Mouse (Mus musculus): Measurements from ENCODE around the gene Nkx1-2. TPM values are rescaled to one million over a fixed set of nuclear protein-coding genes. Genes with fewer than 3 reads are reported as not detected.

Nkx1-2 gene
- total RNA-seq, 2 experiments from 2014 or later = not detected

DNA sequence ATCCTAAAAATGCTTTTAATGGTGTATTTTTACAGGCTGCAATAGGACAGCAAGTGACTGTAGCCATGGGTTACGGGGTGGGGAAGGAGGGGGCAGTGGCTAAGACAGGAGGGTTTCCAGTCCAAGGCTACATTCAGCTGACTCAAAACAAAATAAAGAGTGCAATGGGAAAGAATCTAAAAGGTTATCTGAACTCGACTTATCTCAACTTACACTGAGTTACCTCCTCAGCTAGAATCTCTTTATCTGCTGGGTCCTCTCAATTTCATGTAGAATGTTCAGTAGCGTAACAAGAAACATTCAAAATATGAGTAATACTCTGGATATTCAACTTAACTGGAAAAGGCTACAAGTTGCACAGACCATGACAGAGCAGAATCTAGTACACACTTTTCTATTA lies 26.7 kb downstream of the Nkx1-2 start:
- DNase-seq = no peak
- intact Hi-C loops (cut with DNase I; ENCODE audit: low total_unique reads) = no loop called here

DNA sequence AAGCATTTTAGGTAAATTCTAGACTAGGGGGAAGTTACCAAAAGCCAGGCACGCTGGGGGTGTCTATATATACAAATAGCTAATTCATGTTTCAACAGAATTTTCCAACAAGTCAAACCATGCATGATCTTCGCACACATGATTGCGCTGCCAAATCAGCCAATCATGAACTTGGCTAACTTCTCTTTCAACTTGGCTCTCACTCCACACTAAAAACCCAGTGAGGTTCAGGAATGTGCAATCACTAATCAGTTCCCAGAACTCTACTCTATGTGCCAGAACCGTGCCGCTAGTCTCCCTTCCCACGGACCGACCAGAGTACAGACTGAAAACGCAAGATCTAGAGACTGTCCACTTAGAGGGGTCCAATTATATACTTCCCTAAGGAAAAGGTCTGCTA lies 28.0 kb downstream of the Nkx1-2 start:
- DNase-seq = no peak
- intact Hi-C loops (cut with DNase I; ENCODE audit: low total_unique reads) = no loop called here

DNA sequence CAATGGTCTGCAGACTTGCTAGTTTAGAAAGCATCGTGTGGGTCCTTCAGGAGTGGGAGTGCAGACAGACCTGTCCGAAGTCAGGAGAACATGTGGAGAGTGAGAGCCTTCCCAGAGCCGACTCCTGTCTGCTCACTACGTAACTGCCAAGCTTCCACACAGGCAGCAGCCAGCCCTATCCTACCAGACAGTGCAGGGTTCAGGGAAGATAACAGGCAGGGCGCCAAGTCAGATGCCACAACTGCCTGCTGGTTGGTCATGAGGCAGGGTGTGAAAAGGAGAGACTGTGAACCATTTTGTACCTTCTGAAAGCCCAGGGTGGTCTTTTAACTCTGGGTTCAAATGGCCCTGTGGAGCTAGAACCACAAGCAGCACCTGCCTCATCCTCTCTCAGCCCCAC lies 29.4 kb downstream of the Nkx1-2 start:
- DNase-seq = no peak
- intact Hi-C loops (cut with DNase I; ENCODE audit: low total_unique reads) = no loop called here

DNA sequence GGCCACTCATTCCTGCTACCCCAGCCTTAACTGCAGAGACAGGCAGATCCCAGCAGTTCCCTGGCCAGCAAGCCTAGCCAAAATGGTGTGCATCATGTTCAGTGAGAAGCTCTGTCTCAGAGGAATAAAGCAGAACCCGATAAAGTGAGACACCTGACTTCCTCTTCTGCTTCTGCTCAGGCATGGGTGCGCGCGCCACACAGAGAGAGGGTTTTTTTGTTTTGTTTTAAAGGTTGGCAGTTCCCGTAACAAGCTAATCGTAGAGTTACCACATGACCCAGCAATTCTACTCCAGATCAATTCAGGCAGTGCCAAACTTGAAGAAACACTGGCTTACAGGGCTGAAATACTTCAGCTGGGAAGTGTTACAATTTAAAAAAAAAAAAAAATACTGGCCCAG lies 30.6 kb downstream of the Nkx1-2 start:
- intact Hi-C loops (cut with DNase I; ENCODE audit: low total_unique reads) = no loop called here
- DNase-seq = no peak

DNA sequence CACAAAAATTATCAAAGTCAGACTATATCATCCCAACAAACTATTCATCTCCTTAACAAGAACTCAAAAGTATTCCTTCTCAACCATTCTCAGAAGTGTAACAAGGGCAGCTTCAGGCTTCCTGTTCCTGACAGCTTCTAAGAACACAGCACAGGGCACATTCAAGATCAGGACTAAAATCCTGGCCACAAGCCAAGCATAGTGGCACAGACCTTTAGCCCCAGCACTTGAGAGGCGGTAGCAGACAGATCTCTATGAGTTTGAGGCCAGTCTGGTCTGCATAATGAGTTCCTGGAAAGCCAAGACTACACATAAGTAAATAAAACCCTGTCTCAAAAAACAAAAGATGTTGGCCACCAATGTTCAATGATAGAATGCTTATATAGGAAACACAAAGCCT lies 33.6 kb downstream of the Nkx1-2 start:
- no peak for DNase-seq
- intact Hi-C loops (cut with DNase I; ENCODE audit: low total_unique reads) = no loop called here

DNA sequence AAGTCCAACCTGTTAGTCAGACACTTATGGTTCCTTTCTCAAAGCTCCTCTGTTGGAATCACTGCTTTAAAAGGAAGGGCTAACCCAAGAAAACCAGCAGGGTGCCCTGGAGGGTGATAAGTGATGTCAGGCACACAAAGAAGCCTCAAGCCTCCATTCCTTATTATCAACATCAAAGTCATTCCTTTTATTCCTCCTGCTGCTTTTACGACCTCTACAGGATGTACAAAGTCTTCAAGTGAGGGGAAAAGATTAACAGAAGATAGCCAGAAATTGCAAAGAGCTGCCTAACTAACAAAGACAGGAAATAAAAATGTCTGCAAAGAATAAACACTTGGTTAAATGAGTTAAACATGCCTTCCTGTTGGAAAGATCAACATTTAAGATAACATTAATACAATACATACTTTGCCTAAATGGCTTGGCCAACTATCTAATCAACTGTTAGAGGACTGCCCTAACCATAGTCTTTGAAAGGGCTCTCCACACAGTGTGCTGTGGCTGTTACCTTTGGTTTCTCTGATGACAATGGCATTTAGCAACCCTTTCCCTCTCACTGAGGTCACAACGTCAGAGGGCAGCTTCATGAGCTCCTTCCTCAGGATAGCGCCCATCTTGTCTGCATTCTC lies 40.2 kb downstream of the Nkx1-2 start:
- intact Hi-C loops (cut with DNase I; ENCODE audit: low total_unique reads) = no loop called here
- no peak for DNase-seq

DNA sequence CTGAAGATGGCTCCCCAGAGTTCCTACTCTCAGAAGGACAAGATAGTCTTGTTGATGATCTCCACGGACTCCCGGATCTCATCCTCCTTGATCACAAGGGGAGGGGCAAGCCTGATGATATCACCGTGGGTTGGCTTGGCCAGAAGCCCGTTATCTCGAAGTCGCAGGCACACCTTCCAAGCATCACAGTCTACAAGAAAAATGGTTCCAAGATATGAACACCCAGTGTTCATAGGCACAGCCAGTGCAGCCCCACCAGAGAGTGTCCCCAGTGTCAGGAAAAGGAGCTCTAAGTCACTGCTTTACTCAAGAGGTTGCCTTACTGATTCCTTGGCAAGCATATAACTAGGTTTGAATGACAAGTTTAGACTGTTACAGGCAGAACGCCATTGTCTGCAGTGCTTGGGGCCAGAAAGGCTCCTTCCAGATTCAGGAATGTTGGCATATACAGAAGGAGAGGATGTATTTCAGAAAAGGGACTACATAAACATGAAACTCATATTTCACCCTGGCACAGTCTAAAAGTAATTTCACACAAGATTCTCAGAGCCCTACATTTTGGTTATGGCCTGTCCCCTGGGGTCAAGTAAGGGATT lies 41.2 kb downstream of the Nkx1-2 start:
- intact Hi-C loops (cut with DNase I; ENCODE audit: low total_unique reads) = no loop called here
- DNase-seq = no peak

DNA sequence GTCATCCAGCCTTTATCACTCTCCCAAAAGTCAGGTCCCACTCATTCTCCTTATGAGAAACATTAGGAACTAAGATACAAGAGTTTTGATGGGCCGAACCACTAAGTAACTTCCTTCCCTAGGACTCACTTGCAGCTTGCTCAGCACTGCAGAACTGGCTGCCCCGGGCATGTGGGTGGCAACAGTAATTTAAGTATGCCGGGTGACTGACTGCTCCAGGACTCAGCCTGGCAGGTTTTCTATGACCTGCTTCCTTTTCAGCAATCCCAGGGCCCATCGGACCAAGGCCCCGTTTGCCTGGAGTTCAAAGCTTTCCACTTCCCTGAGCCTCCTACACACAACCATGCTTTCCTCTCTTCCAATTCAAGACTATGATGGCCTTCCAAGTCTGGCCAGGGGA lies 42.9 kb downstream of the Nkx1-2 start:
- intact Hi-C loops (cut with DNase I; ENCODE audit: low total_unique reads) = no loop called here
- DNase-seq = peak; percentile 29

DNA sequence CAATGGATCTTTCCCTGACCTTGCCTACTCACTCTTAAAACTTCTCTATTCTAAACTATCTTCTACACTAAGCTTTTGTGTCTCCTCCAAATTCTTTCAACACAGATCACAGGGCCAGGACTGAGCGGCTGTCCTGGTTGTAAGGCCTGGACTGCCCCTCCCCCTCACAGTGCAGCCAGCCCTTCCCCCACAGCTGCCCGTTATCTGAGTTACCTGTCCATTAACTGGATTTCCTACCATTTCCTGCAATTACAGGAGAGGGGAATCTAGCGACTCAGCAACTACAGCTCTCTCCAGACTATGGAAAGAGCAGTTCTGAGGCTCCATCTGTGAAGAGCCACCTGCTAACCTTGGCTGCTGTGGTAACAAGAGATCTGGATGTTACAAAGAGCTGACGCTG lies 43.5 kb downstream of the Nkx1-2 start:
- intact Hi-C loops (cut with DNase I; ENCODE audit: low total_unique reads) = no loop called here
- no peak for DNase-seq

DNA sequence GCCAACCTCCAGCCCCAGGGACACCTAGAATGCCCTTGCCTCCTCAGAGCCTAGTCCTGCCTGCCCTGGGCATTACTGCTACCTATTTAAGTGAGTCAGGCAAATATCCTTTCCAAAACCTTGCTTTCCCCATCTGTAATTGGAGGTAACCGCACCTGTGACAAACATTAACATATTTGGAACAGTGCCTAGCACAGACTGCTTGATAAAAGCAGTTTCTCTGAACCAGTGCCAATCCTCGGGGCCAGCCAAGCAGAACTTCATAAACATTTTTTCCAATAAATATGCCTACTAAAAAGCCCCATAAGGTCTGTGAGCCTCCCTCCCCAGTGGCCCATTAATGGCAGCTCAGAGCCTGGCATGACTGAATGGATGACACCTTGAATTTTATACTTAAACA lies 45.3 kb downstream of the Nkx1-2 start:
- DNase-seq = no peak
- intact Hi-C loops (cut with DNase I; ENCODE audit: low total_unique reads) = loop anchor here (5.0 kb wide), 1 partner anchor 327 kb away; no protein-coding TSS in a partner anchor

DNA sequence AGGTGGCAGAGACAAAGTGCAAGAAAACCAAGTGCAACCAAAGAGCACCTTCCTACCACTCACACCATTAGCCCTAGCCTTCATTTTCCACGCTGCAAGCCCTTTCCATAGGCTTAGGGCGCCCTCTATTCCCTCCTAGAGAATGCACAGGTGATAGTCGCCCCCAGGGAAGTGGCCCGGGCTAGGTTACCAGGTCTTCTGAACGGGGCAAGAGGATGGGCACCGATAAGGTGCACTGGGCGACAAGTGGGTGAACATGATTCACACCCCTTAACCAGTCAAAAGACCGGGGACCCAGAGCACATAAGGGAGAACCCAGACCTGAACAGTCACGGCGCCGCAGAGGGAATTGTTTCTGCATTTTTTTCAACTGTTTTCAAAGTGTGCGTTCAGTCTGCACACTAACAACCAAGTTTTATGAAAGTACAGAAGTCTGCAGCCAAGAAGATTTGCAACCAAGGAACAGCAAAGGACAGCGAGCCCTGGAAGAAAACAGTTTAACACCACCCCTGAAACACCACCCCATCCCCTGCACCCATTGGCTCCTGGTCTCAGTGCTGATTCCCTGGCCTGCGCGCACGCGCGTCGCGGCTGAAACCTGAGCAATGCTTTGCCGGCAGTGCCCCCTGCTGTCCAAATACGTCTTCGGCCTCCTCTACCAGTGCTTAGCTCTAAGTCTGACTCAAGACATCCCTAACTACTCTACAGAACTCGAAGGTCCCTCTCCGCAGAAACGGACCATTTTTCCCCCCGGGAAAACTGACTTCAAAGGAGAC lies 47.9 kb downstream of the Nkx1-2 start:
- peak; percentile 95 for DNase-seq
- intact Hi-C loops (cut with DNase I; ENCODE audit: low total_unique reads) = loop anchor here (5.0 kb wide), 1 partner anchor 324 kb away; no protein-coding TSS in a partner anchor

DNA sequence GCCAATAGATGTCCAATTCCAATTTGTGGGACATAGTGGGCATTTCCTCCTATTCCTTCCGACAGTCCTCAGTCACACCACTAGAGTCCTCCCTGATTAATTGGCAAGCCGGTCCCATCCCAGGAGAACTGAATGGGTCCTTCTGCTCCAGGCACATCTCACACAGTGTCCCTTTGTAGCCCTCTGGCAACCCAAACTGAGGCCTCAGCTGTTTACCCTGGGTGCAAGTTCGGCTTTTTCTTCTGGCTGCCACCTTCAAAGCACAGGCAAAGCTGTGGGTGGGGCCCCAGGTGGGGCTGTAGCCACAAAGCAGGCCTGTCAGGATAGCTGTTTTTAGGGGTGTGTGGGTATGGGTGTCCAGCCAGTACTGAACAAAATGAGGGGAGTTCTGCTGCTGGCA lies 52.3 kb downstream of the Nkx1-2 start:
- intact Hi-C loops (cut with DNase I; ENCODE audit: low total_unique reads) = loop anchor here (10.0 kb wide), 2 partner anchors 222 to 642 kb away; no protein-coding TSS in a partner anchor
- DNase-seq = no peak

Other genes starting within 250 kb of the Nkx1-2 start
- 100 to 1,000 TPM; 120 to 142 TPM for gene Oat, start 23.2 kb downstream of the Nkx1-2 start, total RNA-seq (2021)
- gene Lhpp, start 11.0 kb upstream of the Nkx1-2 start, total RNA-seq (2021) = 10 to 100 TPM; 10.5 to 12.9 TPM
- gene Fam53b, start 214.2 kb upstream of the Nkx1-2 start, total RNA-seq (2021) = 10 to 100 TPM; 19.5 to 24.1 TPM

Data from gastrocnemius, postnatal 14 days (tissue).